Mouse (Mus musculus) lung, adult 2 months (tissue): ENCODE measurements around the gene Snx29.

ENCODE experiments used
- CTCF ChIP-seq: fragments of 200-500 bp; IDR thresholded peaks from 2 replicates; pipeline ENCODE4 v1.5.1; 2011; ENCODE audit warnings: mild to moderate bottlenecking, low read length, control low read depth; ENCODE audit not compliant: insufficient read depth
- POLR2A ChIP-seq: fragments of 200-500 bp; IDR thresholded peaks from 2 replicates; pipeline ENCODE4 v1.6.1; 2011; ENCODE audit warnings: low read depth, mild to moderate bottlenecking, control low read depth, low read length, borderline replicate concordance; ENCODE audit errors: extremely low read depth

DNA sequence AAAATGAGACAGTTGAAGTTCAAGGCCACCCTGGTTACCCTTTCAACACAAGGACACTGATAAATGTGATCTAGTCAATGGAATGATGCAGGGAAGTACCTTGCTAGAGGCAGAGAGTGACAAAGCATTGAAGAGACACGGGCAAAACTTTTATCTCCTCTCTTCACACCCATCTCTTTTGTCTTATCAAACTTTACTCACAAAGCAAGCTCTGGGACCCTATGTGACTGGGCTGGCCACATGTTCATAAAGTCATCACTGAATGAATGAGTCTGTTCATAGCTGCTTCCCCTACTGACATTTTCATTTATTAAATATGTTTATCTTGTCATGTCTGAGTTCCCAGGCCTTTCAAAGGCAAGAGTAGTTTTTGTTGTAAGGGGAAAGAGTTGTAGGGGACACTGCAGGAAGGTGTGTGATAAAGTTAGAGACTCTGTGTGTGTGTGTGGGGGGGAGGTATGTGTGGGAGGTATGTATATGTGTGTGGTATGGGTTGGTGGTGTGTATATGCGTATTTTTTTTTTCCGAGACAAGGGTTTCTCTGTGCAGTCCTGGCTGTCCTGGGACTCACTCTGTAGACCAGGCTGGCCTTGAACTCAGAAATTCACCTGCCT is 291.8 kb downstream of the Snx29 start:
- no peak for TF ChIP-seq POLR2A
- TF ChIP-seq CTCF = no peak
